In the genomic region with DNA sequence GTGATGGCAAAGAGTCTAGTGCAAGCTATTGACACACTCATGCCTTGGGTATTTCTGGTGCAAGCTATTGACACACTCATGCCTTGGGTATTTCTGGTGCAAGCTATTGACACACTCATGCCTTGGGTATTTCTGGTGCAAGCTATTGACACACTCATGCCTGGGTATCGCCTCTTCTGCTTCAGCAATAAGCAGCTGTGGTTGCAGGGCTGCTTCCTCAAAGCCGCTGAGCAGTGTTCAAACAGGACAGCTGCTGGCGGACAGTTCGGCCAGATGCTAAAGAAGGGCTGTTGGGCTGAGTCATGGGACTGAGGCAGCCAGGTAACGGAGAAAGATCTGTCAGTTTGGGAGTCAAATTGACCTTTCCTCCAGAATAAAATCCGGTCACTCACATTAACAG, we compare ENCODE assay signal across 28 mouse cellular contexts. TPM values are rescaled to one million over a fixed set of nuclear protein-coding genes. Genes with fewer than 3 reads are reported as not detected.
DNase-seq lines count a peak whose midpoint lies in the region; ATAC-seq and TF ChIP-seq lines count a peak whose summit lies in the region.
"Not testable (repeated sequence)": the region's sequence is repeated elsewhere in the genome, so short reads cannot be mapped to it uniquely, and the experiment has no call there.
"Had no signal": no experiment of that assay in that cellular context is flagged by ENCODE, and none has a peak within 500 bp of the region (broad histone marks: within the 10 kb centered on the region; RNA-seq: fewer than 3 reads in every experiment).

No protein-coding gene starts in this region.

- not testable (repeated sequence) for H3K27ac ChIP-seq in ES-Bruce4 (ENCODE audit: insufficient read depth, low read length); liver, embryonic 11.5 days (ENCODE audit: low read depth, low read length)
- H3K27ac ChIP-seq in bone marrow macrophage, adult 2 months (ENCODE audit: insufficient read depth, low read depth, low read length): peak overlapping the region; percentile 23; the same call in 1 of the 2 replicates
- peak overlapping the region; percentile 60; the same call in 1 of the 2 replicates for H3K27ac ChIP-seq in liver, postnatal 0 days (ENCODE audit: low read depth)
- peak overlapping the region; percentile 35; the same call in 1 of the 2 replicates for H3K27ac ChIP-seq in stomach, embryonic 14.5 days (ENCODE audit: low read length)

- H3K9me3 ChIP-seq in ES-Bruce4 (replicated peaks; ENCODE audit: control insufficient read depth, insufficient read depth, low read length, poor library complexity, severe bottlenecking); liver, embryonic 11.5 days (ENCODE audit: control insufficient read depth, low read length); liver, postnatal 0 days (ENCODE audit: low read length); stomach, embryonic 14.5 days (ENCODE audit: control insufficient read depth, low read depth, low read length): not testable (repeated sequence)

- peak; percentile 63 to 66 for ATAC-seq in hematopoietic stem cell, adult 5-6 weeks (replicated peaks in 1 of 2; ENCODE audit: insufficient read depth in 1 of 2, low FRiP score in 2 of 2, low TSS enrichment in 1 of 2, low read depth in 1 of 2, poor library complexity in 2 of 2, severe bottlenecking in 2 of 2)
- not testable (repeated sequence) for ATAC-seq in liver, embryonic 11.5 days (replicated peaks; ENCODE audit: low FRiP score); liver, postnatal 0 days; stomach, embryonic 14.5 days (ENCODE audit: insufficient number of reproducible peaks, insufficient read depth, low FRiP score, low read depth)
- peak; percentile 64 for ATAC-seq in megakaryocyte progenitor cell, adult 5-6 weeks (replicated peaks; ENCODE audit: poor library complexity)

- not testable (repeated sequence) for TF ChIP-seq CTCF in ES-Bruce4 (IDR thresholded peaks at IDR 0.05; ENCODE audit: low read depth, low read length); bone marrow macrophage, adult 2 months (IDR thresholded peaks at IDR 0.05; ENCODE audit: low read depth, low read length); liver, postnatal 0 days (IDR thresholded peaks at IDR 0.05; ENCODE audit: low read depth)

- H3K4me1 ChIP-seq in ES-Bruce4 (ENCODE audit: control insufficient read depth, insufficient read depth, low read length): not testable (repeated sequence)
- H3K4me1 ChIP-seq in bone marrow macrophage, adult 2 months (ENCODE audit: control insufficient read depth, insufficient read depth, low read length): peaks cover 21% of the 10 kb centered on the region
- peaks cover 28% of the 10 kb centered on the region for H3K4me1 ChIP-seq in liver, embryonic 11.5 days (replicated peaks; ENCODE audit: control insufficient read depth, insufficient read depth, low read length)
- H3K4me1 ChIP-seq in liver, postnatal 0 days (ENCODE audit: insufficient read depth): peaks cover 22% of the 10 kb centered on the region
- H3K4me1 ChIP-seq in stomach, embryonic 14.5 days (ENCODE audit: control insufficient read depth, insufficient read depth, low read length): peaks cover 16% of the 10 kb centered on the region; the same call in 1 of the 2 replicates

- H3K27me3 ChIP-seq in ES-Bruce4 (ENCODE audit: control insufficient read depth, insufficient read depth, low read length, poor library complexity, severe bottlenecking); liver, embryonic 11.5 days (replicated peaks; ENCODE audit: control insufficient read depth, insufficient read depth, low read length); liver, postnatal 0 days (ENCODE audit: insufficient read depth, low read length); stomach, embryonic 14.5 days (ENCODE audit: control insufficient read depth, insufficient read depth, low read length): not testable (repeated sequence)

- H3K9ac ChIP-seq in ES-Bruce4 (ENCODE audit: low read depth, poor library complexity, severe bottlenecking): peak overlapping the region; percentile 99
- peak overlapping the region; percentile 70 for H3K9ac ChIP-seq in liver, embryonic 11.5 days (ENCODE audit: low read depth, low read length)
- H3K9ac ChIP-seq in liver, postnatal 0 days (replicated peaks); stomach, embryonic 14.5 days (replicated peaks; ENCODE audit: low read depth, low read length): not testable (repeated sequence)

- not testable (repeated sequence) for TF ChIP-seq EP300 in ES-Bruce4 (IDR thresholded peaks at IDR 0.05; ENCODE audit: insufficient read depth, low read depth, low read length); liver, postnatal 0 days (IDR thresholded peaks at IDR 0.05; ENCODE audit: low read depth)

- H3K36me3 ChIP-seq in ES-Bruce4 (ENCODE audit: control insufficient read depth, insufficient read depth, low read length, poor library complexity, severe bottlenecking): peaks cover 17% of the 10 kb centered on the region
- H3K36me3 ChIP-seq in liver, embryonic 11.5 days (ENCODE audit: control insufficient read depth, insufficient read depth, low read length): not testable (repeated sequence)
- H3K36me3 ChIP-seq in liver, postnatal 0 days (replicated peaks; ENCODE audit: insufficient read depth, low read length): peaks cover 17% of the 10 kb centered on the region
- H3K36me3 ChIP-seq in stomach, embryonic 14.5 days (ENCODE audit: control insufficient read depth, insufficient read depth, low read length): peaks cover 21% of the 10 kb centered on the region

- DNase-seq in 3T3-L1 (ENCODE audit: low read depth, low spot score): peak; percentile 48
- DNase-seq in liver, embryonic 11.5 days (ENCODE audit: low spot score): not testable (repeated sequence)
- peak; percentile 42 for DNase-seq in liver, postnatal 0 days

- 58% methylated on average over 6 of the region's 6 CpGs for WGBS in liver, embryonic 11.5 days
- WGBS in liver, postnatal 0 days (ENCODE audit: insufficient replicate concordance): 38% methylated on average over 6 of the region's 6 CpGs
- 62% methylated on average over 6 of the region's 6 CpGs for WGBS in stomach, embryonic 14.5 days

- not testable (repeated sequence) for TF ChIP-seq POLR2A in ES-Bruce4 (IDR thresholded peaks at IDR 0.05; ENCODE audit: insufficient read depth, low read length); bone marrow macrophage, adult 2 months (IDR thresholded peaks at IDR 0.05; ENCODE audit: borderline replicate concordance, low read depth, low read length)

- not testable (repeated sequence) for H3K4me2 ChIP-seq in liver, embryonic 11.5 days; stomach, embryonic 14.5 days (replicated peaks; ENCODE audit: low read depth, low read length)
- 0 out of 2 replicates have a peak overlapping the region, but pooled peaks have one; percentile 97 for H3K4me2 ChIP-seq in liver, postnatal 0 days (ENCODE audit: low read depth, low read length)

- not testable (repeated sequence) for H3K4me3 ChIP-seq in ES-Bruce4 (ENCODE audit: low read depth, low read length); bone marrow macrophage, adult 2 months (ENCODE audit: insufficient read depth, low read length); liver, embryonic 11.5 days (ENCODE audit: low read depth, low read length); liver, postnatal 0 days (ENCODE audit: low read depth, low read length); stomach, embryonic 14.5 days (ENCODE audit: low read depth, low read length)

RNA-seq across cellular contexts. Expression of a gene that starts 1.3 kb away (rescaled TPM):
- 172 and 175 TPM in 2 replicates for polyA plus RNA-seq in ES-Bruce4 (2011; ENCODE audit: insufficient read depth, insufficient read length, low read depth, missing spikeins)
- 50.0 and 52.0 TPM in 2 replicates for polyA plus RNA-seq in bone marrow macrophage, adult 2 months (2012; ENCODE audit: insufficient read depth, insufficient read length, missing spikeins)
- total RNA-seq in hematopoietic stem cell, adult 5-6 weeks (2017): 110 and 129 TPM in 2 replicates
- 217 and 230 TPM in 2 replicates for polyA plus RNA-seq in liver, embryonic 11.5 days (2014; fragmentation: Nextera tagmentation; extraction: Ambion mirVana)
- 45.9 and 52.5 TPM in 2 replicates for polyA plus RNA-seq in liver, postnatal 0 days (2015; fragmentation: Nextera tagmentation; extraction: Ambion mirVana)
- 315 and 317 TPM in 2 replicates for total RNA-seq in megakaryocyte progenitor cell, adult 5-6 weeks (2015)
- 229 and 230 TPM in 2 replicates for total RNA-seq in megakaryocyte progenitor cell, adult 5-6 weeks (2017)
- 153 and 185 TPM in 2 replicates for polyA plus RNA-seq in stomach, embryonic 14.5 days (2014; fragmentation: Nextera tagmentation; extraction: Ambion mirVana)

RNA-seq across cellular contexts. Expression of a gene that starts 49.3 kb away (rescaled TPM):
- 12.7 and 15.1 TPM in 2 replicates for polyA plus RNA-seq in ES-Bruce4 (2011; ENCODE audit: insufficient read depth, insufficient read length, low read depth, missing spikeins)
- 36.8 and 41.8 TPM in 2 replicates for polyA plus RNA-seq in bone marrow macrophage, adult 2 months (2012; ENCODE audit: insufficient read depth, insufficient read length, missing spikeins)
- 7.8 and 8.9 TPM in 2 replicates for total RNA-seq in hematopoietic stem cell, adult 5-6 weeks (2017)
- 18.8 and 19.7 TPM in 2 replicates for polyA plus RNA-seq in liver, embryonic 11.5 days (2014; fragmentation: Nextera tagmentation; extraction: Ambion mirVana)
- 3.3 and 3.7 TPM in 2 replicates for polyA plus RNA-seq in liver, postnatal 0 days (2015; fragmentation: Nextera tagmentation; extraction: Ambion mirVana)
- 10.1 and 10.5 TPM in 2 replicates for total RNA-seq in megakaryocyte progenitor cell, adult 5-6 weeks (2015)
- total RNA-seq in megakaryocyte progenitor cell, adult 5-6 weeks (2017): 9.5 and 13.0 TPM in 2 replicates
- 45.5 and 46.3 TPM in 2 replicates for polyA plus RNA-seq in stomach, embryonic 14.5 days (2014; fragmentation: Nextera tagmentation; extraction: Ambion mirVana)

RNA-seq across cellular contexts. Expression of a gene that starts 49.3 kb away (rescaled TPM):
- polyA plus RNA-seq in ES-Bruce4 (2011; ENCODE audit: insufficient read depth, insufficient read length, low read depth, missing spikeins): 14.4 and 15.3 TPM in 2 replicates
- polyA plus RNA-seq in bone marrow macrophage, adult 2 months (2012; ENCODE audit: insufficient read depth, insufficient read length, missing spikeins): 15.4 and 16.2 TPM in 2 replicates
- total RNA-seq in hematopoietic stem cell, adult 5-6 weeks (2017): 17.7 and 22.1 TPM in 2 replicates
- polyA plus RNA-seq in liver, embryonic 11.5 days (2014; fragmentation: Nextera tagmentation; extraction: Ambion mirVana): 20.9 and 22.0 TPM in 2 replicates
- polyA plus RNA-seq in liver, postnatal 0 days (2015; fragmentation: Nextera tagmentation; extraction: Ambion mirVana): 5.0 and 5.9 TPM in 2 replicates
- total RNA-seq in megakaryocyte progenitor cell, adult 5-6 weeks (2015): 13.2 and 16.8 TPM in 2 replicates
- 18.9 and 23.2 TPM in 2 replicates for total RNA-seq in megakaryocyte progenitor cell, adult 5-6 weeks (2017)
- 20.6 and 23.6 TPM in 2 replicates for polyA plus RNA-seq in stomach, embryonic 14.5 days (2014; fragmentation: Nextera tagmentation; extraction: Ambion mirVana)

RNA-seq across cellular contexts. Expression of a gene that starts 59.4 kb away (rescaled TPM):
- polyA plus RNA-seq in ES-Bruce4 (2011; ENCODE audit: insufficient read depth, insufficient read length, low read depth, missing spikeins): not detected in 2 replicates
- polyA plus RNA-seq in bone marrow macrophage, adult 2 months (2012; ENCODE audit: insufficient read depth, insufficient read length, missing spikeins): not detected in 2 replicates
- not detected in 2 replicates for total RNA-seq in hematopoietic stem cell, adult 5-6 weeks (2017)
- polyA plus RNA-seq in liver, embryonic 11.5 days (2014; fragmentation: Nextera tagmentation; extraction: Ambion mirVana): not detected in 2 replicates
- polyA plus RNA-seq in liver, postnatal 0 days (2015; fragmentation: Nextera tagmentation; extraction: Ambion mirVana): not detected in 2 replicates
- total RNA-seq in megakaryocyte progenitor cell, adult 5-6 weeks (2015): 0.32 and 0.73 TPM in 2 replicates
- not detected in 2 replicates for total RNA-seq in megakaryocyte progenitor cell, adult 5-6 weeks (2017)
- 16.0 and 16.7 TPM in 2 replicates for polyA plus RNA-seq in stomach, embryonic 14.5 days (2014; fragmentation: Nextera tagmentation; extraction: Ambion mirVana)
- total RNA-seq: adrenal gland, postnatal 25 days; gastrocnemius, postnatal 14 days; heart, postnatal 25 days; hindbrain, postnatal 0 days; layer of hippocampus, adult 8-10 months; layer of hippocampus, postnatal 25 days; left cerebral cortex, adult 8-10 months; left cerebral cortex, postnatal 36 days had no signal
- polyA plus RNA-seq: cerebellum, adult 2 months; embryonic facial prominence, embryonic 11.5 days; forebrain, embryonic 14.5 days; G1E; heart, embryonic 10.5 days; heart, embryonic 15.5 days; hindbrain, embryonic 12.5 days; hindbrain, postnatal 0 days; intestine, embryonic 15.5 days; limb, embryonic 14.5 days; lung, embryonic 15.5 days; midbrain, embryonic 15.5 days; neural tube, embryonic 12.5 days had no signal
